Mouse (Mus musculus) liver, embryonic 14.5 days (tissue): ENCODE results near the gene Magoh.

ENCODE experiments used
- CTCF ChIP-seq: IDR thresholded peaks from 2 replicates; pipeline ENCODE4 v1.5.1; 2016; ENCODE audit warnings: antibody characterized with exemption, low read depth, control low read depth
- EP300 ChIP-seq: IDR thresholded peaks from 2 replicates; pipeline ENCODE4 v1.6.1; 2016; ENCODE audit warnings: antibody characterized with exemption, low read depth

DNA sequence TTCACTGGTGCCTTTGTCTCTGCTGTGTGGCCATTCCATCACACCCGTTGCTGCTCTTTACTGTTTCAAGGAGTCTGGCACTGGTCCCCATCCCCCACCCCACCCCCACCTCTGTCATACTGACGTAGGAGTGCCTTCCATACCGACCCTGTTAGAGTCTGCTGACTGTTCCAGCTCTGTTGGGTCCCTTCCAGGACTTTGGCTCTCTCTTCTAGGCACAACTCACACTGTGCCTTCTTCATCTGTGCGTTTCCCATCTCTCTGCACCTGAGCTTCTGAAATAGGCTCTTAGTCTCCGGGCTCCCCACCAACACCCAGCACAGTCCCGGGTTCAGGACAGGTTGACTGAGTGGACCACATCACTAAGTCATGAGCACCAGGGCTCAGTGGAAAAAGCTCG lies 32.8 kb upstream of the Magoh start:
- no peak for TF ChIP-seq CTCF
- no peak for TF ChIP-seq EP300
